Mouse (Mus musculus): ENCODE measurements around the gene Gm10770. TPM values are rescaled to one million over a fixed set of nuclear protein-coding genes. Genes with fewer than 3 reads are reported as not detected.
"Not testable (repeated sequence)": the region's sequence is repeated elsewhere in the genome, so short reads cannot be mapped to it uniquely, and the experiment has no call there.

The Gm10770 gene
- not detected in 2 replicates for polyA plus RNA-seq (2012; rRNA removed)

GRCm38 (mm10) chr2:150179579-150179978 lies at the start of gene Gm10770:
TSS of gene Gm10770 (minus strand) at chr2:150179679.
- not testable (repeated sequence) for DNase-seq (ENCODE audit: low read depth)

DNA sequence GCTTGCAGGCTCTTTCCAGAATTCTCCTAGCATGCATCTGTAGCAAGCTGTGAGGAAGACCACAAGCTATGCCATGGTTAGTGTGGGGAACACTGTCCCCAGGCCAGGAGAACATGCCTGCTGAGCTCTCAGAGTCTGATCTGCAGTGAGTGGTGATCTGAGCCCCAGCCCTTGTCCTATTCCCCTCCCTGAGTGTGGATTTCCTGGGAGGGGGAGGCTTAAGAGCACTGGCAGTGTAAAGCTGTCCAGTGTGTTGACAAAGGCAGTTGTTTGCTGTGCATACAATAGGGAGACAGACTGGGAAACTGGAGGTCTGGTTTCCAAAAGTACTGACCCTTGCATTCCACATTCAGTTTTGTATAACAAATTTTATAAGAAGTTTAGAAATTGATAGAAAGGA lies 43.8 kb upstream of the Gm10770 start:
- DNase-seq (ENCODE audit: low read depth): not testable (repeated sequence)

DNA sequence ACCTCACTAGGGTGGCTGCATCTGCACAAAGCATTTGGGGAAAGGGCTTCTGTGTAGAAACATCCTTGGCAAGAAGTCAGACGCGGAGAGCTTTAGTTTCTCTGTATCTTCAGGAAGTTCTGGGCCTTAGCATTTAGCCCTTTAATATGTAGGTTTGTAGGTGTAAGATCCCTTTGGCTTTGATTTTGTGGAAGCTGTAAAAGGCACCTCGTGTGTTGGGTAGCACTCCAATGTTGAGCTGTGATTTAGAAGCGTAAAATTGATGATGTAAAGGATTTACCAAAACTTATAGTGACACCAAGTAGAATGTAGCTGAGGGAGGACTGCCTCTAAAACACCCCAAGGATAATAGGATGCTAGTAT lies 38.9 kb upstream of the Gm10770 start:
- not testable (repeated sequence) for DNase-seq (ENCODE audit: low read depth)

- DNase-seq (ENCODE audit: low read depth): peak; percentile 76
These were observed 38.3 kb upstream of the Gm10770 start, which contains the start of gene Zfp937 for GRCm38 (mm10) chr2:150217600-150218362. TSS of gene Zfp937 (plus strand) at chr2:150218073.

DNA sequence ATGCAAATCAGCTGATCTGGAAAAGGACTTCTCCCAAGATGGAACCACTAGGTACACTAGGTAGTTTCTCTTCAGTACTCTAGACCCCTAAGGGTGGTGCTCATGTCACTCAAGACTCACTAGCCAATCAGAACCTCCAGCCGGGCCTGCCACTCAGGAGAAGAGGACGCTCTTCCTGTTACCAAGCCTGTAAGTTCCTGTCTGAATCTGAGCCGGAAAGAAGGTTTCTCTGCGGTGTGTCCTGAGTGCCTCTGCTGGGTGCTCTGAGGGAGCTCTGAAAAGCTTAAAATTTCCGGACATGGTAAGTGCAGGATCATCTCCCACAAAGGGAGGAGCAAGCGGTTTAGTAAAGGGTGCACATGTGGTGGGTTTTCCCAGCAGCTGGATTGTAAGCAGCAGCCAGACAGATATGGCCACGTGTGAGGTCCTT lies 2.1 kb upstream of the Gm10770 start, which contains the start of gene Gm14139:
Gene Gm14139, plus strand, starts transcription at position 186 of the 430 bp plus-strand sequence.
- DNase-seq (ENCODE audit: low read depth): not testable (repeated sequence)

DNA sequence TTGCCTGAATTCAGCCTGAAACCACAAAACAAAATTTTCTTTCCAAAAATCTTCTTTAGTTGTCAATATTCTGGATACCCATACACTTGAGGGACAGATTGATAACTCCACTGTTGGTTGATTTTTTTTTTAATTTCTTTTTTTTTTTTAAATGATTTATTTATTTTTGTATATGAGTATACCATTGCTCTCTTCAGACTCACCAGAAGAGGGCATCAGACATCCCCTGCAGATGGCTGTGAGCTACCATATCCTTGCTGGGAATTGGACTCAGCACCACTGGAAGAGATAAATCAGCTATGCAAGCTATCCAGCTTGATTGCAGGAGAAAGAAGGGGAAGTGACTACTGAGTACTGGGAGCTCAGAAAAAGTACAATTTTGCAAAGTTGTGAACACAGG lies 1.6 kb upstream of the Gm10770 start:
- not testable (repeated sequence) for DNase-seq (ENCODE audit: low read depth)

GRCm38 (mm10) chr2:150173833-150174232 lies 5.6 kb downstream of the Gm10770 start:
- TF ChIP-seq POLR2A (IDR thresholded peaks at IDR 0.05; ENCODE audit: borderline replicate concordance, extremely low read depth, insufficient read depth, insufficient read length, poor library complexity, severe bottlenecking): no peak
- no peak for TF ChIP-seq CTCF (IDR thresholded peaks at IDR 0.05; ENCODE audit: borderline replicate concordance, extremely low read depth, insufficient read depth, insufficient read length)
- no peak for DNase-seq (ENCODE audit: low read depth)

DNA sequence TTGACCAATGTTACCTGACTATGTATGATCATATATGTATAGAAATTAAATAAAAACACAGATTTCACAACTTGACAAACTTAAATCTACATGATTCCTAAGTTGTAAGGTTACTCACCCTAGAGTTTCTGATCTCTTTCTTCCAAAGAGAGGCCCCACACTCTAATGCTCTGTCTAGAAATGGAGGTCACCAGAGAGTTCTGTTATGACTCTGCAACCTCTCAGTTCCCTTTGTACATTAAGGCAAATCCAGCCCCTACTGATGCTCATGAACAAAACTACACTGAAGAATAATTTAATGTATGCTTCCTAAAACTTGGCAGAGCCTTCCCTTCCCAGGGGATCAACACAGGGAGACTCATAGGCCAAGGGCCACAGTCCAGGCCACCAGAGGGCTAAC lies 12.8 kb downstream of the Gm10770 start:
- DNase-seq (ENCODE audit: low read depth): no peak
- TF ChIP-seq CTCF (IDR thresholded peaks at IDR 0.05; ENCODE audit: borderline replicate concordance, extremely low read depth, insufficient read depth, insufficient read length): no peak
- TF ChIP-seq POLR2A (IDR thresholded peaks at IDR 0.05; ENCODE audit: borderline replicate concordance, extremely low read depth, insufficient read depth, insufficient read length, poor library complexity, severe bottlenecking): no peak

GRCm38 (mm10) chr2:150136435-150136897 lies 43.0 kb downstream of the Gm10770 start, which contains the start of gene Zfp120:
TSS of gene Zfp120 (minus strand) at chr2:150136708.
- peak; percentile 99 for DNase-seq (ENCODE audit: low read depth)
- TF ChIP-seq POLR2A (IDR thresholded peaks at IDR 0.05; ENCODE audit: borderline replicate concordance, extremely low read depth, insufficient read depth, insufficient read length, poor library complexity, severe bottlenecking) (0 out of 2 replicates have a peak, but pooled peaks have one; percentile 15), CTCF (IDR thresholded peaks at IDR 0.05; ENCODE audit: borderline replicate concordance, extremely low read depth, insufficient read depth, insufficient read length) (no peak)

DNA sequence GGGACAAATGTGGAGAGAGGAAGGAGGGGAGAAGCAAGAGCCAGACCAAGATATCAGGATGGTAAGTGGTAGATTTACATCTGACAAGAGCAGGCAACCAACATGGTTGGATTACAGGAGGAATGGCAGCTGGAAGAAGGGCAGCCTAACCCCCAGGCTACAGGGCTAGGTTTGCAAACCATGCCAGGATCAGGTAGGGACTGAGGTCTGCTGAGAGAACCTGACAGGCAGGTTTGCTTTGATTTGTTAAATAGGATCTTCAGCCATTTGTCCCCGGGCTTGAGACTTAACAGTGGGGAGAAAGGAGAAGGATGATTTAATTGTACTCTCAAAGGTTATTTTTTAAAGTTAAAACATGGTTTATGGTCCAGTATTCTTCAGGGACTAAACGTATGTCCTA lies 46.7 kb downstream of the Gm10770 start:
- no peak for TF ChIP-seq POLR2A (IDR thresholded peaks at IDR 0.05; ENCODE audit: borderline replicate concordance, extremely low read depth, insufficient read depth, insufficient read length, poor library complexity, severe bottlenecking)
- no peak for DNase-seq (ENCODE audit: low read depth)

GRCm38 (mm10) chr2:150132002-150132401 lies 47.5 kb downstream of the Gm10770 start:
- DNase-seq (ENCODE audit: low read depth): not testable (repeated sequence)

Other genes with a start within 250 kb of the Gm10770 start
- 2.4 and 4.2 TPM in 2 replicates for gene Zfp120, start 43.0 kb downstream of the Gm10770 start, polyA plus RNA-seq (2012; rRNA removed)
- not detected in 2 replicates for gene Gm14139, start 2.1 kb upstream of the Gm10770 start, polyA plus RNA-seq (2012; rRNA removed)
- 2.2 and 3.5 TPM in 2 replicates for gene Zfp937, start 38.4 kb upstream of the Gm10770 start, polyA plus RNA-seq (2012; rRNA removed)
- 0.88 and 0.90 TPM in 2 replicates for gene Gm21994, start 75.9 kb upstream of the Gm10770 start, polyA plus RNA-seq (2012; rRNA removed)
- 0.05 TPM in 1 of 2 replicates, not detected in the other for gene Gm14124, start 77.8 kb upstream of the Gm10770 start, polyA plus RNA-seq (2012; rRNA removed)
- gene Gm10130, start 144.0 kb upstream of the Gm10770 start, polyA plus RNA-seq (2012; rRNA removed): not detected in 2 replicates
- 4.4 and 5.2 TPM in 2 replicates for gene 3300002I08Rik, start 183.1 kb upstream of the Gm10770 start, polyA plus RNA-seq (2012; rRNA removed)